Mouse (Mus musculus): ENCODE results near the gene Rpusd1. TPM values are rescaled to one million over a fixed set of nuclear protein-coding genes. Genes with fewer than 3 reads are reported as not detected.
A peak's percentile ranks its signal among the peaks of the same experiment; 100 is the strongest.

Gene Rpusd1
- polyA plus RNA-seq, 1 experiment from 2014 or later = 24.1 TPM

GRCm38 (mm10) chr17:25716130-25716529 is 11.3 kb upstream of the Rpusd1 start:
- Histone ChIP-seq H3K4me2 (replicated peaks) (no peak overlapping the region), H3K36me3 (peaks cover 11% of the 10 kb centered on the region), H3K27me3 (peaks cover 36% of the 10 kb centered on the region), H3K9me3 (no peaks in the 10 kb centered on the region), H3K4me3 (replicated peaks) (no peak overlapping the region), H3K9ac (replicated peaks) (no peak overlapping the region), H3K27ac (no peak overlapping the region), H3K4me1 (replicated peaks) (peaks cover 14% of the 10 kb centered on the region)
- no peak for ATAC-seq
- WGBS = 5% methylated on average over 6 of the region's 6 CpGs

DNA sequence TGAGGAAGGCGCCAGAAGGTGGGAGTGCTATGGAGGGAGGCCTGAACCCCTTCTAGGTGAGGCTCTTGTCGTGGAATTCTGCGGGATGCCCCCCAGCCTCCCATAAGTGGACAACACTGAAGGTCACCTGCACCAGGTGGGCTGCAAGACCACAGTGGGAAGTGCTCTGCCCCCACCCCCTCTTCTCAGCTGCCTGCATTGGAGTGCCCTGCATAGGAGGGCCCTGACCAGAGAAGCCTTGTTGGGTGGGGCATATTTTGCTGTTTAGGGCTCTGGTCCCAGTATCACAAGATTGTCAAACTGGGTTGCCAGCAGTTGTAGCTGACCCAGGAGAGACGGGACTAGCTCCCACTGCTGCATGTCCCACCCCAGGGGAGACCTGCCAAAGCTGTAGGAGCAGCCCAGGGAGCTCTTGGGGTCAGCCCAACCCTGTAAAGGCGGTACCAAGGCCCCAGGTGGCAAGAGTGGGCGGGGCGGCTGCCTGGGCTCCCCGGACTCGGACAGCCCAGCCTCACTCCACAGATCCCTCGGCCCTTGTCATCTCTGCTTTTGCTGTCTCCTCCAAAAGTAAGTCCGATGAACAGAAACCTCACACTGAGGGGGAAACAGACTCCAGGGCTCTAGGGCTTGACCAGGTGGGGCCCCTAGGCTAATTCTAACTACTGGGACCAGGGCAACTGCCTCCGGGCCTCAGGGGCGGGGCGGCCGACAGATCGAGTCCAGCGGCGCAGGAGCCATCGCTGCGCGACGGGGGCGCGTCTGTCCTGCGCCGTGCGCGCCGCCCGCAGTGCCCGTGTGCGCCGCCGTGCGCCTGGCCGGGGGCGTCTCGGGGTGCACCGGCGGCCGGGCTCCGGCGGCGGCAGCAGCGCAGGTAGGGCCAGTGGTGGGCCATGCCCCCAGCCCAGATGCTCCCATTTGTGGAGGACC is 10.5 kb upstream of the Rpusd1 start, which contains the start of gene Gng13:
Gng13 (plus strand) TSS at position 461 of the 927 bp plus-strand sequence.
- peaks cover 14% of the 10 kb centered on the region for H3K4me1 ChIP-seq (replicated peaks)
- H3K36me3 ChIP-seq = peaks cover 15% of the 10 kb centered on the region
- H3K27me3 ChIP-seq = peaks cover 36% of the 10 kb centered on the region
- peak within 1 kb of the TSS; percentile 39 for H3K4me3 ChIP-seq (replicated peaks)
- WGBS = 2% methylated on average over 44 of the region's 45 CpGs
- peak within 1 kb of the TSS; percentile 75 for H3K4me2 ChIP-seq (replicated peaks)
- peak within 1 kb of the TSS; percentile 68 for H3K9ac ChIP-seq (replicated peaks)
- no peak within 1 kb of the TSS for H3K27ac ChIP-seq
- peak; percentile 51 for ATAC-seq
- no peaks in the 10 kb centered on the region for H3K9me3 ChIP-seq

- peak overlapping the region; percentile 68 for H3K9ac ChIP-seq (replicated peaks)
- peaks cover 14% of the 10 kb centered on the region for H3K4me1 ChIP-seq (replicated peaks)
- H3K36me3 ChIP-seq = peaks cover 21% of the 10 kb centered on the region
- peak overlapping the region; percentile 39 for H3K4me3 ChIP-seq (replicated peaks)
- no peaks in the 10 kb centered on the region for H3K9me3 ChIP-seq
- peak overlapping the region; percentile 75 for H3K4me2 ChIP-seq (replicated peaks)
- WGBS = 7% methylated on average over 6 of the region's 6 CpGs
- H3K27me3 ChIP-seq = peaks cover 36% of the 10 kb centered on the region
- peak; percentile 31; the same call in 1 of the 2 replicates for ATAC-seq
- no peak overlapping the region for H3K27ac ChIP-seq
Measured at GRCm38 (mm10) chr17:25717691-25718090, 9.8 kb upstream of the Rpusd1 start.

- ATAC-seq = no peak
- peaks cover 20% of the 10 kb centered on the region for H3K4me1 ChIP-seq (replicated peaks)
- no peak overlapping the region for H3K27ac ChIP-seq
- H3K9me3 ChIP-seq = no peaks in the 10 kb centered on the region
- no peak overlapping the region for H3K4me3 ChIP-seq (replicated peaks)
- WGBS = 94% methylated on average over 5 of the region's 5 CpGs
- H3K27me3 ChIP-seq = peaks cover 24% of the 10 kb centered on the region
- H3K36me3 ChIP-seq = peaks cover 28% of the 10 kb centered on the region
- H3K4me2 ChIP-seq (replicated peaks) = no peak overlapping the region
- no peak overlapping the region for H3K9ac ChIP-seq (replicated peaks)
Measured at GRCm38 (mm10) chr17:25721476-25721875, 6.0 kb upstream of the Rpusd1 start.

DNA sequence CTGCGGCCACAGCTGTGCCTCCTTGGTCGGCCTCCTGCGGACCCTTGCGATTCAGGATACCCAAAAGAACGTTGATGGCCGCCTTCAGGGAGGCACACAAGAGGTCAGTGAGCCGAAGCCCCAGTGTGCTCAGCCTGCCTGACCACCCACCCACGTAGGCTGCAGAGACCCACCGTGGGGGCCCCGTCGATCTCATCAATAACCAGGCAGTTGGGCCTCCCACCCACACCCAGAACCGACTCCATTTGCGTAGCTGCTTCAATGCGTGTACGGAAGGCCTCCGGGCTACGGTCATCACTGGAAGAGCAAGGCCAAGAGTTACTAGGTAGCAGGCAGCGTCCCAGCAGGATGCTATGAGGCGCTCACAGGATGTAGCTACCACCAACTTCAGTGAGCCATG is 4.0 kb upstream of the Rpusd1 start:
- H3K36me3 ChIP-seq = peaks cover 28% of the 10 kb centered on the region
- 0 out of 2 replicates have a peak, but pooled peaks cover 4% of the 10 kb centered on the region for H3K27me3 ChIP-seq
- H3K9me3 ChIP-seq = no peaks in the 10 kb centered on the region
- H3K4me3 ChIP-seq (replicated peaks) = no peak overlapping the region
- H3K4me1 ChIP-seq (replicated peaks) = peaks cover 18% of the 10 kb centered on the region
- no peak overlapping the region for H3K4me2 ChIP-seq (replicated peaks)
- no peak overlapping the region for H3K9ac ChIP-seq (replicated peaks)
- WGBS = 94% methylated on average over 19 of the region's 19 CpGs
- ATAC-seq = no peak
- H3K27ac ChIP-seq = no peak overlapping the region

GRCm38 (mm10) chr17:25723919-25724318 is 3.6 kb upstream of the Rpusd1 start:
- no peak for ATAC-seq
- peaks cover 28% of the 10 kb centered on the region for H3K36me3 ChIP-seq
- no peak overlapping the region for H3K4me2 ChIP-seq (replicated peaks)
- no peak overlapping the region for H3K27ac ChIP-seq
- no peaks in the 10 kb centered on the region for H3K27me3 ChIP-seq
- 89% methylated on average over 7 of the region's 7 CpGs for WGBS
- H3K9ac ChIP-seq (replicated peaks) = no peak overlapping the region
- no peak overlapping the region for H3K4me3 ChIP-seq (replicated peaks)
- H3K9me3 ChIP-seq = no peaks in the 10 kb centered on the region
- H3K4me1 ChIP-seq (replicated peaks) = peaks cover 23% of the 10 kb centered on the region

- Histone ChIP-seq H3K9me3 (no peaks in the 10 kb centered on the region), H3K9ac (replicated peaks) (no peak overlapping the region), H3K36me3 (peaks cover 34% of the 10 kb centered on the region), H3K4me3 (replicated peaks) (no peak overlapping the region), H3K4me2 (replicated peaks) (no peak overlapping the region), H3K27me3 (no peaks in the 10 kb centered on the region), H3K27ac (no peak overlapping the region), H3K4me1 (replicated peaks) (peaks cover 25% of the 10 kb centered on the region)
- ATAC-seq = no peak
- WGBS = 81% methylated on average over 6 of the region's 6 CpGs
Measured at GRCm38 (mm10) chr17:25725264-25725663, 2.2 kb upstream of the Rpusd1 start.

- Histone ChIP-seq H3K27ac (0 out of 2 replicates have a peak overlapping the region, but pooled peaks have one; percentile 6), H3K36me3 (peaks cover 22% of the 10 kb centered on the region), H3K9me3 (no peaks in the 10 kb centered on the region), H3K4me1 (replicated peaks) (peaks cover 29% of the 10 kb centered on the region), H3K4me2 (replicated peaks) (peak overlapping the region; percentile 91), H3K4me3 (replicated peaks) (peak overlapping the region; percentile 58), H3K9ac (replicated peaks) (peak overlapping the region; percentile 76), H3K27me3 (no peaks in the 10 kb centered on the region)
- peak; percentile 29; the same call in 1 of the 2 replicates for ATAC-seq
- WGBS = 18% methylated on average over 4 of the region's 4 CpGs
Measured at GRCm38 (mm10) chr17:25728009-25728270, 470 bp downstream of the Rpusd1 start.

DNA sequence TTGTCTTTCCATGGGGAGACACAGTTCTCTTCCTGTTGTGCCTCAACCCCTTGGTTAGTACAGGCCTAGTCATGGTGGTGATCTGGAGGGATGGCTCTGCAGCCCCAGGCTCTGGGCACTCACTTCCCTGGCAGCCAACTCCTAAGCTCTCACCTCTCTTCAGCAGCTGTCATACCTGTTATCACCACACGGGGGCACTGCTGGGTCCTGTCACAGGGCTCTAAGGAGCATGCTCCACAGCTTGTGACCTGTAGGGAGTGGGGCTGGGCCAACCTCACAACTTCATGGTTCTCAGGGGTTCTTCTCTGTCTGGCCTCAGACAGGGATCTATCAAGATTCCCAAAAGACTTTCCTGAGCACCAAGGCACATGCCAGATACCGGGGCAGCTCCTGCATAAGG is 4.6 kb downstream of the Rpusd1 start:
- peaks cover 17% of the 10 kb centered on the region for H3K36me3 ChIP-seq
- WGBS = 17% methylated on average over 2 of the region's 2 CpGs

DNA sequence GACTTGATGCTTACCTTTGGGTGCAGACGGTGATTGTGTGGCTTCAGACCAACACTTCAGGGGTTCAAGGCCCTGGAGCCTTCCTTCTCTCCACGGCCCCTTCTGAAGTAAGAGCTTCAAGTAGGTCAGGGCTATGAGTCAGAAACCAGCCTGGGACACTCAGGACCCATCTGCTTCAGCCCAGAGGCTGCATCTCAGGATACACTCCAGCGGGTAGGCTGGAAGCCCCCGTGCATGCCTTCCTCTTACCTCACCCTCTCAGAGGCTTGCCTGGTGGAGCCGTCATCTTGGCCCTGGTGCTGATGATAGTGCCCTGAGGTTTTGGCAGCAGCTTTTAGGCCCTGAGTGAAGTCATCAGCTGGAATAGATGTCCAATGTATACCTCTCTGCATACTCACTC is 7.8 kb downstream of the Rpusd1 start:
- Histone ChIP-seq H3K4me1 (replicated peaks) (peaks cover 4% of the 10 kb centered on the region; the same call in 1 of the 2 replicates), H3K27me3 (no peaks in the 10 kb centered on the region), H3K4me3 (replicated peaks) (no peak overlapping the region), H3K4me2 (replicated peaks) (no peak overlapping the region), H3K9ac (replicated peaks) (no peak overlapping the region), H3K36me3 (peaks cover 10% of the 10 kb centered on the region), H3K9me3 (no peaks in the 10 kb centered on the region), H3K27ac (no peak overlapping the region)
- ATAC-seq = no peak
- WGBS = 84% methylated on average over 5 of the region's 5 CpGs

More for the DNA sequence above, 4.6 kb downstream of the Rpusd1 start:
- Histone ChIP-seq H3K9ac (replicated peaks) (no peak overlapping the region), H3K4me2 (replicated peaks) (no peak overlapping the region), H3K4me1 (replicated peaks) (peaks cover 18% of the 10 kb centered on the region), H3K9me3 (no peaks in the 10 kb centered on the region), H3K27me3 (no peaks in the 10 kb centered on the region), H3K27ac (no peak overlapping the region), H3K4me3 (replicated peaks) (no peak overlapping the region)
- no peak for ATAC-seq

- ATAC-seq = no peak
- Histone ChIP-seq H3K27ac (no peak within 1 kb of the TSS), H3K9me3 (no peaks in the 10 kb centered on the region), H3K4me2 (replicated peaks) (no peak within 1 kb of the TSS), H3K36me3 (peaks cover 5% of the 10 kb centered on the region), H3K4me3 (replicated peaks) (no peak within 1 kb of the TSS), H3K9ac (replicated peaks) (peak within 1 kb of the TSS; percentile 33; the same call in 1 of the 2 replicates), H3K4me1 (replicated peaks) (peaks cover 4% of the 10 kb centered on the region; the same call in 1 of the 2 replicates), H3K27me3 (no peaks in the 10 kb centered on the region)
- 69% methylated on average over 3 of the region's 3 CpGs for WGBS
Measured at GRCm38 (mm10) chr17:25735745-25736144, 8.3 kb downstream of the Rpusd1 start, which contains the start of gene Mslnl. Gene Mslnl, plus strand, starts transcription at chr17:25736042.

DNA sequence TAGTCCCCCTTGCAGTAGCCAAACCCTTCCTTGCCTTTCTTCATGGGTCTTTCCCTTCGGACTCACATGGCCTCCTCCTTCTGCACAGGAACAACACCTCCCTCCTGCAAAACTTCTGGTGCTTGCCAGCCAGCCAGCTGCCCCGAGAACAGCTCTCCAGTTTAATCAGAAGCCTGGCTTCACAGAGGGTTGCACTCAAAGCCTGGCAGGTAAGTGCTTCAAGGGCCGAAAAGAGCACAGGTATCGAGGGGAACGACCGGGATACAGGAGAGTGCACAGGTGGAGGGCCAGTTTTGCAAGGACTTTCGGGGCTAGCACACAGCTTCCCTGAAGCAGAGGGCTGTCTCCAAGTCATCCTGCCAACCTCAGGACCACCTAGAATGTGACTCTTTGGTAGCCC is 11.4 kb downstream of the Rpusd1 start:
- Histone ChIP-seq H3K36me3 (no peaks in the 10 kb centered on the region), H3K27ac (no peak overlapping the region), H3K4me2 (replicated peaks) (no peak overlapping the region), H3K9me3 (no peaks in the 10 kb centered on the region), H3K4me3 (replicated peaks) (no peak overlapping the region), H3K27me3 (no peaks in the 10 kb centered on the region), H3K4me1 (replicated peaks) (no peaks in the 10 kb centered on the region), H3K9ac (replicated peaks) (no peak overlapping the region)
- WGBS = 81% methylated on average over 7 of the region's 7 CpGs
- ATAC-seq = no peak
